Mouse (Mus musculus): ENCODE results near the gene Edaradd. TPM values are rescaled to one million over a fixed set of nuclear protein-coding genes. Genes with fewer than 3 reads are reported as not detected.

The Edaradd gene
- total RNA-seq (2014; rRNA removed; ENCODE audit: low replicate concordance) = 0.43 TPM in 1 of 2 replicates, not detected in the other
- polyA plus RNA-seq (2015; fragmentation: Nextera tagmentation; extraction: Ambion mirVana) = 0.10 and 0.11 TPM in 2 replicates

DNA sequence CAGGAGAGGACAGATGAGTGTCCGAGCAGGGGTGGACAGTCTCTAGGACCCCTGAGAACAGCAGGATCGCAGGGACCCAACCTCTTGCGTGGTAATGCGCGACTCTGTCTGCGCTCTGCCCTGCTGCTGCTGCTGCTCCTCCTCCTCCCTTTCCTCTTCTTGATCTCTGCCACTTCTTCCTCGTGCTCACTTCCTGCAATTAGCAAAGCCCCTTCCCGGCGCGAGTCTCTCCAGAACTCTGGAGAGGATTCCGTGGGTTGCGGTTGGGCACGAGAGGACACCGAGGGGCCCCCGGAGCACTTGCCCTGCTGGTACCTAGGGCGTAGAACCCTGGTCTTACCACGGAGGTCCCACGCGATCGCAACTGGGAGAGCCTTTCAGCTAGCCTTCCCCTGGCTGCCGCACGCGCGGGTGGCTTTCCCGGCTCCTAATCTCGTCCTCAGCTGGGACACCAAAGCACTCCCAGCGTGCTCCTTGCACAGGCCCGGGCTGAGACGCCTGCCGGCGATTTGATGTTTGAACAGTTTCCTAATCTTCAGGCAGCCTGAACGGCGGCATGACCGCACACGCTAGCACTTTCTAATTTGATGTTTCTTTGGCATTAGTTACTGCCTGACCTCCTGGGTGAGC is at the start of gene Edaradd:
Gene Edaradd (minus strand): TSS at position 484 of the 630 bp plus-strand sequence.
- H3K27ac ChIP-seq (ENCODE audit: low read depth) = no peak within 1 kb of the TSS
- H3K4me2 ChIP-seq (ENCODE audit: low read depth, low read length) = peak within 1 kb of the TSS; percentile 88
- peaks cover 17% of the 10 kb centered on the region; the same call in 1 of the 2 replicates for H3K27me3 ChIP-seq (ENCODE audit: control insufficient read depth, insufficient read depth, low read length)
- TF ChIP-seq EP300 (IDR thresholded peaks at IDR 0.05; ENCODE audit: low read depth) (no peak), CTCF (IDR thresholded peaks at IDR 0.05; ENCODE audit: low read depth) (peak; percentile 42)
- no peaks in the 10 kb centered on the region for H3K9me3 ChIP-seq (replicated peaks; ENCODE audit: control insufficient read depth, low read length)
- peaks cover 5% of the 10 kb centered on the region; the same call in 1 of the 2 replicates for H3K4me1 ChIP-seq (ENCODE audit: control insufficient read depth, insufficient read depth)
- peak within 1 kb of the TSS; percentile 54 for H3K9ac ChIP-seq (replicated peaks; ENCODE audit: low read depth, low read length)
- H3K36me3 ChIP-seq (replicated peaks; ENCODE audit: control insufficient read depth, insufficient read depth, low read length) = no peaks in the 10 kb centered on the region
- ATAC-seq (ENCODE audit: insufficient read depth, low read depth) (peak; percentile 81), DNase-seq (ENCODE audit: low spot score) (peak; percentile 27)
- under 1% methylated on average over 35 of the region's 35 CpGs for WGBS
- peak within 1 kb of the TSS; percentile 55 for H3K4me3 ChIP-seq (ENCODE audit: low read depth, low read length)

DNA sequence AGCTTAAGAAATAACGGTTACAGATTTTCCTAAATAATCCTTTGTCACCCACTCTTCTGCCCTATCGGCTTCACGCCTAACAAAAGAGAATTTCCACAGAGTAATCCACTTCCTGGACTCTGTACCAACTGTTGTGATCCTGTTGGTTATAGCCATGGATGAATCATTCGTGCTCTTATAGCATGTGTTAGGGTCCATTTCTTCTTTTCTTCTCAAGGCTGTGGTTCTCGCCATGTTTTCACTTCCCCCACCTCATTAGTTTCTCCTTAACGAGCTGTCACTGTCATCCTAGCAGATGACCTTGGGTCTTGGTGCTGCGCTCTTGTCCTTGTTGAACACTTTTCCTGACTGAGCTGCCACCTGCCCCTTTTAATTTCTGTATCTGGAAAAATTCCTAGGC is 49.5 kb upstream of the Edaradd start:
- H3K36me3 ChIP-seq (replicated peaks; ENCODE audit: control insufficient read depth, insufficient read depth, low read length) = no peaks in the 10 kb centered on the region
- H3K9me3 ChIP-seq (replicated peaks; ENCODE audit: control insufficient read depth, low read length) = no peaks in the 10 kb centered on the region
- H3K27me3 ChIP-seq (ENCODE audit: control insufficient read depth, insufficient read depth, low read length) = no peaks in the 10 kb centered on the region
- H3K4me2 ChIP-seq (ENCODE audit: low read depth, low read length) = no peak overlapping the region
- no peak overlapping the region for H3K9ac ChIP-seq (replicated peaks; ENCODE audit: low read depth, low read length)
- DNase-seq (ENCODE audit: low spot score) (no peak), ATAC-seq (ENCODE audit: insufficient read depth, low read depth) (no peak)
- H3K4me3 ChIP-seq (ENCODE audit: low read depth, low read length) = no peak overlapping the region
- 74% methylated on average over 7 of the region's 7 CpGs for WGBS
- TF ChIP-seq CTCF (IDR thresholded peaks at IDR 0.05; ENCODE audit: low read depth) = no peak
- no peak for TF ChIP-seq EP300 (IDR thresholded peaks at IDR 0.05; ENCODE audit: low read depth)
- no peak overlapping the region for H3K27ac ChIP-seq (ENCODE audit: low read depth)
- peaks cover 5% of the 10 kb centered on the region; the same call in 1 of the 2 replicates for H3K4me1 ChIP-seq (ENCODE audit: control insufficient read depth, insufficient read depth)

GRCm38 (mm10) chr13:12568597-12569469 is 48.6 kb upstream of the Edaradd start:
- ATAC-seq (ENCODE audit: insufficient read depth, low read depth) (no peak), DNase-seq (ENCODE audit: low spot score) (no peak)
- Histone ChIP-seq H3K4me1 (ENCODE audit: control insufficient read depth, insufficient read depth) (peaks cover 5% of the 10 kb centered on the region; the same call in 1 of the 2 replicates), H3K27me3 (ENCODE audit: control insufficient read depth, insufficient read depth, low read length) (no peaks in the 10 kb centered on the region), H3K36me3 (replicated peaks; ENCODE audit: control insufficient read depth, insufficient read depth, low read length) (no peaks in the 10 kb centered on the region), H3K9ac (replicated peaks; ENCODE audit: low read depth, low read length) (no peak overlapping the region), H3K9me3 (replicated peaks; ENCODE audit: control insufficient read depth, low read length) (no peaks in the 10 kb centered on the region), H3K4me3 (ENCODE audit: low read depth, low read length) (no peak overlapping the region), H3K27ac (ENCODE audit: low read depth) (no peak overlapping the region), H3K4me2 (ENCODE audit: low read depth, low read length) (no peak overlapping the region)
- 62% methylated on average over 9 of the region's 9 CpGs for WGBS
- TF ChIP-seq EP300 (IDR thresholded peaks at IDR 0.05; ENCODE audit: low read depth) = no peak
- no peak for TF ChIP-seq CTCF (IDR thresholded peaks at IDR 0.05; ENCODE audit: low read depth)

- ATAC-seq (ENCODE audit: insufficient read depth, low read depth) = no peak
- DNase-seq (ENCODE audit: low spot score) = no peak
- H3K9ac ChIP-seq (replicated peaks; ENCODE audit: low read depth, low read length) = no peak overlapping the region
- TF ChIP-seq EP300 (IDR thresholded peaks at IDR 0.05; ENCODE audit: low read depth) (no peak), CTCF (IDR thresholded peaks at IDR 0.05; ENCODE audit: low read depth) (no peak)
- no peaks in the 10 kb centered on the region for H3K27me3 ChIP-seq (ENCODE audit: control insufficient read depth, insufficient read depth, low read length)
- 88% methylated on average over 1 of the region's 1 CpGs for WGBS
- no peak overlapping the region for H3K27ac ChIP-seq (ENCODE audit: low read depth)
- no peak overlapping the region for H3K4me3 ChIP-seq (ENCODE audit: low read depth, low read length)
- no peak overlapping the region for H3K4me2 ChIP-seq (ENCODE audit: low read depth, low read length)
- H3K9me3 ChIP-seq (replicated peaks; ENCODE audit: control insufficient read depth, low read length) = no peaks in the 10 kb centered on the region
- H3K36me3 ChIP-seq (replicated peaks; ENCODE audit: control insufficient read depth, insufficient read depth, low read length) = no peaks in the 10 kb centered on the region
- peaks cover 5% of the 10 kb centered on the region; the same call in 1 of the 2 replicates for H3K4me1 ChIP-seq (ENCODE audit: control insufficient read depth, insufficient read depth)
These were observed 47.7 kb upstream of the Edaradd start for GRCm38 (mm10) chr13:12567936-12568335.

DNA sequence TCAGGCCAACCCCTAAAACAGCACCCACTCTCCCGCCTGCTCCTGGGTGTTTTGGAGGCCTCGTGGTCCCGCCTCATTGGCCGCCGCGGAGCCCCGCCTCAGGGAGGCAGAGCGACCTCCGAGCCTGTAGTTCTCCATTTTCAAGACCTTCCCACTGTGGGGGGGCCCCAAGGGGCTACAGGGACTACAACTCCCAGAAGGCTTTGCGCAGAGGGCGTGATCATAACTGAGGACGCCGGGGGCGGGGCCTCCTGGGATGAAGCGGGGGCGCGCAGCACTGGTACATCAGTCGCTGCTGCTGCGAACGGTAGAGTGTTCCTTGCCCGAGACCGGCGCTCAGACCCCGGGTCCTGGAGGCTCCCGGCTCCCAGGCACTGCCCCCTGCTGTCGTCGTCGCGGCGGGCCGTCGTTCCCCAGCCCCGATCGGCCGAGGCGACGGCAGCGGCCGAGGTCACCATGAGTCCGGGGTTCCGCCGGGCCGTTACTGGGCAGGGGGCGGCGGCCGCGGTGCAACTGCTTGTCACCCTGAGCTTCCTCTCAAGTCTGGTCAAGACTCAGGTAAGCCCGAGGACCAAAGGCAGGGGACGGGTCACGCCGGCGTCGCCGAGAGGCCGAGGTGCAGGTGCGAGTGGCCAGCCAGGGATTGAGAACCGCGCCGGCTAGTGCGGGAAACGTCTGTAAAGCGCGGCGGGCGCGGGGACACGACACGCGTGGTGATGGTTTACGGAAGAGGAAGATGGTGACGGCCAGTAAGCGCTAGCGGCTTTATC is 45.6 kb upstream of the Edaradd start, which contains the start of gene Ero1lb:
Gene Ero1lb (plus strand): TSS at position 254 of the 770 bp plus-strand sequence.
- no peaks in the 10 kb centered on the region for H3K9me3 ChIP-seq (replicated peaks; ENCODE audit: control insufficient read depth, low read length)
- no peak within 1 kb of the TSS for H3K27ac ChIP-seq (ENCODE audit: low read depth)
- H3K9ac ChIP-seq (replicated peaks; ENCODE audit: low read depth, low read length) = peak within 1 kb of the TSS; percentile 46
- WGBS = under 1% methylated on average over 70 of the region's 73 CpGs
- no peaks in the 10 kb centered on the region for H3K36me3 ChIP-seq (replicated peaks; ENCODE audit: control insufficient read depth, insufficient read depth, low read length)
- peak; percentile 100 for ATAC-seq (ENCODE audit: insufficient read depth, low read depth)
- H3K4me3 ChIP-seq (ENCODE audit: low read depth, low read length) = peak within 1 kb of the TSS; percentile 82
- TF ChIP-seq EP300 (IDR thresholded peaks at IDR 0.05; ENCODE audit: low read depth) = no peak
- peak within 1 kb of the TSS; percentile 93 for H3K4me2 ChIP-seq (ENCODE audit: low read depth, low read length)
- DNase-seq (ENCODE audit: low spot score) = peak; percentile 94
- H3K4me1 ChIP-seq (ENCODE audit: control insufficient read depth, insufficient read depth) = peaks cover 5% of the 10 kb centered on the region; the same call in 1 of the 2 replicates
- H3K27me3 ChIP-seq (ENCODE audit: control insufficient read depth, insufficient read depth, low read length) = no peaks in the 10 kb centered on the region

Measured in heart, postnatal 0 days (tissue).